Mouse (Mus musculus): ENCODE results near the gene Igf2bp3.

DNA sequence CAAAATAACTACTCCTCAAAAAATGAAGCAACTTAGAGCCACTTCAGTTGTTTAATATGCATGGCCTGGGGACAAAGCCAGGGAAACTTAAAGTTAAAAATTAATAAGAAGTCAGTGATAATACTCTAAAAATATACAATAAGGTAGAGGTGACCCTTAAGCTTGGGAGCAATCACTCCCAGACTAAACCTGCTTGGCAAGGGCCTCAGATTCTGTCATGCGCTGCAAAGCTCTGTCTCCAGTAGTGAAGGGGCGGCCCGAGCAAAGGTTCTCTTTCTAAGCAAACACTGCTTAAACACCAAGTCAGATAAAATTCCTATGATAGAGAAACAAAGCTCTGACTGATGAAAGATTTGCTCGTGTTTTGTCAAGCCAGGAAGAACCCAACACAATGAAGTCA is 66.0 kb downstream of the Igf2bp3 start:
- TF ChIP-seq CTCF (IDR thresholded peaks at IDR 0.05; ENCODE audit: extremely low read depth, insufficient read depth, low read length) (no peak), POLR2A (IDR thresholded peaks at IDR 0.05; ENCODE audit: extremely low read depth, insufficient read depth, low read length) (no peak)

Measured in cortical plate, adult 2 months (tissue).